Mouse (Mus musculus): ENCODE results near the gene Ces1h.
"Not testable (repeated sequence)": the region's sequence is repeated elsewhere in the genome, so short reads cannot be mapped to it uniquely, and the experiment has no call there.

Gene Ces1h

GRCm38 (mm10) chr8:93379625-93380024 is at the start of gene Ces1h:
Gene Ces1h, minus strand, starts transcription at chr8:93379725.
- no peak for DNase-seq (ENCODE audit: low read depth, low spot score)

- no peak for DNase-seq (ENCODE audit: low read depth, low spot score)
These were observed 47.7 kb upstream of the Ces1h start for GRCm38 (mm10) chr8:93427195-93427594.

GRCm38 (mm10) chr8:93415387-93415786 is 35.9 kb upstream of the Ces1h start:
- DNase-seq (ENCODE audit: low read depth, low spot score), result no peak

- no peak for DNase-seq (ENCODE audit: low read depth, low spot score)
These were observed 29.3 kb upstream of the Ces1h start for GRCm38 (mm10) chr8:93408830-93409229.

- no peak for DNase-seq (ENCODE audit: low read depth, low spot score)
These were observed 20.2 kb upstream of the Ces1h start for GRCm38 (mm10) chr8:93399698-93400097.

GRCm38 (mm10) chr8:93398044-93398443 is 18.5 kb upstream of the Ces1h start:
- no peak for DNase-seq (ENCODE audit: low read depth, low spot score)

GRCm38 (mm10) chr8:93394079-93394619 is 14.6 kb upstream of the Ces1h start:
- DNase-seq (ENCODE audit: low read depth, low spot score), result not testable (repeated sequence)

GRCm38 (mm10) chr8:93369481-93369880 is 10.0 kb downstream of the Ces1h start:
- DNase-seq (ENCODE audit: low read depth, low spot score), result no peak

- no peak for DNase-seq (ENCODE audit: low read depth, low spot score)
These were observed 19.4 kb downstream of the Ces1h start for GRCm38 (mm10) chr8:93360113-93360512.

GRCm38 (mm10) chr8:93339531-93339930 is 40.0 kb downstream of the Ces1h start:
- no peak for DNase-seq (ENCODE audit: low read depth, low spot score)

GRCm38 (mm10) chr8:93337207-93337606 is 42.3 kb downstream of the Ces1h start, which contains the start of gene Ces1g:
Gene Ces1g, minus strand, starts transcription at chr8:93337308.
- DNase-seq (ENCODE audit: low read depth, low spot score), result no peak

- no peak for DNase-seq (ENCODE audit: low read depth, low spot score)
These were observed 46.8 kb downstream of the Ces1h start for GRCm38 (mm10) chr8:93332703-93333102.

- no peak for DNase-seq (ENCODE audit: low read depth, low spot score)
These were observed 48.4 kb downstream of the Ces1h start for GRCm38 (mm10) chr8:93331151-93331550.

- no peak for DNase-seq (ENCODE audit: low read depth, low spot score)
These were observed 54.4 kb downstream of the Ces1h start for GRCm38 (mm10) chr8:93325123-93325522.

- no peak for DNase-seq (ENCODE audit: low read depth, low spot score)
These were observed 62.5 kb downstream of the Ces1h start for GRCm38 (mm10) chr8:93317031-93317430.

- no peak for DNase-seq (ENCODE audit: low read depth, low spot score)
These were observed 64.0 kb downstream of the Ces1h start for GRCm38 (mm10) chr8:93315557-93315956.
